Mouse (Mus musculus) duodenum, adult 2 months (tissue): ENCODE measurements around the gene Gm8108. TPM values are rescaled to one million over a fixed set of nuclear protein-coding genes. Genes with fewer than 3 reads are reported as not detected.

ENCODE experiments used
- polyA plus RNA-seq: library from polyadenylated mRNA; depleted of rRNA; stranded (reverse); fragments of >200 nt; gene quantifications from 2 replicates; pipeline ENCODE4 v1.2.3, GENCODE M21; 2012; ENCODE audit warnings: low replicate concordance; rRNA removed

Gene Gm8108
- not detected in 2 replicates for polyA plus RNA-seq

DNA sequence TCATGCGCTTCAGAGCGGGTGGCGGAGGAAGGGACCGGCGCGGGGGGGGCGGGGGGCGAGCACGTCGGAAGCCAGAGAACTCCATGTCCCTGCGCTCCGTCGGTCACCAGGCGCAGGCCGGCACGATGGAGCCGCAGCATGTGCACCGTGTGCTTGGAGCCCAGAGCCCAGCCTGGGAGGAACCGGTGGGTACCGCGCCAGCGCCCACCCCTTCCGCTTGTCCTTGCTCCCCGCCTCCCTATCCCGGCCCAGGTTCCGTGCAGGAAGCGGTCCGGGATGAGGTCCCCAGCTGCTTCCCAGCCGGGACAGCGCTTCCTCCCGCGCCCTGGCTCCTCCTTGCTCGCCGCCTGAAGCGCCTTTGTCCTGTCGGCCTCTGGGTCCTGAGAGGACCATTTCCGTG is at the start of gene Gm8108:
Gene Gm8108 (plus strand): TSS at position 101 of the 400 bp plus-strand sequence.

DNA sequence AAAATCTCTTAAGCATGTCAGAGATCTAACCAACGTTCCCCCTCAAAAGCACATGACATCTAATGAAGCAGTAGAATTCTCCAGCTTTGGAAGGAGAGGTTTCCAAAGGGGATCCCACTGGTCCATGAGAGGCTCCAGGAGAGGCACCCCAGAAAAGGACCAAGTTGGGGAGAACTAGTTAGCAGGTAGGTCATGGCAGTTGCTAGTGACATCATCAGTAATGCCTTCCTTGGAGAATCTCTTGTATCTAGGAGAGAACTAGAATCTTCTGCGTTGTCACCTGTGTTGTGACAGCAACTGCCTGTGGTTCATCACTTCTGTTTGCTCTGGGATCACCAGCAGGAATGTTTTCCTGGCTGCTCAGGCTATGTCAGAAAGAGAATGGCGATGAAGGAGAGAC is 26.5 kb upstream of the Gm8108 start, which contains the start of gene Gm3115:
Gene Gm3115 (plus strand): TSS at position 301 of the 400 bp plus-strand sequence.

DNA sequence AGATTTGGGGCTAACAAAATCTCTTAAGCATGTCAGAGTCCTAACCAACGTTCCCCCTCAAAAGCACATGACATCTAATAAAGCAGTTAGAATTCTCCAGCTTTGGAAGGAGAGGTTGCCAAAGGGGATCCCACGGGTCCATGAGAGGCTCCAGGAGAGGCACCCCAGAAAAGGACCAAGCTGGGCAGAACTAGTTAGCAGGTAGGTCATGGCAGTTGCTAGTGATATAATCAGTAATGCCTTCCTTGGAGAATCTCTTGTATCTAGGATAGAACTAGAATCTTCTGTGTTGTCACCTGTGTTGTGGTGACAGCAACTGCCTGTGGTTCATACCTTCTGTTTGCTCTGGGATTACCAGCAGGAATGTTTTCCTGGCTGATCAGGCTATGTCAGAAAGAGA is 54.4 kb downstream of the Gm8108 start, which contains the start of gene Gm3127:
Gene Gm3127 (plus strand): TSS at position 301 of the 400 bp plus-strand sequence.

Other genes starting within 250 kb of the Gm8108 start
- not detected in 2 replicates for gene Gm2916, start 226.4 kb upstream of the Gm8108 start, polyA plus RNA-seq
- not detected in 2 replicates for gene Gm3029, start 178.8 kb upstream of the Gm8108 start, polyA plus RNA-seq
- not detected in 2 replicates for gene Gm3095, start 147.0 kb upstream of the Gm8108 start, polyA plus RNA-seq
- not detected in 2 replicates for gene Gm3099, start 112.1 kb upstream of the Gm8108 start, polyA plus RNA-seq
- not detected in 2 replicates for gene Gm5796, start 86.6 kb upstream of the Gm8108 start, polyA plus RNA-seq
- gene Gm3115, start 26.4 kb upstream of the Gm8108 start, polyA plus RNA-seq, result not detected in 2 replicates
- gene Gm3127, start 54.5 kb downstream of the Gm8108 start, polyA plus RNA-seq, result not detected in 2 replicates
- gene Gm2974, start 72.0 kb downstream of the Gm8108 start, polyA plus RNA-seq, result not detected in 2 replicates
- not detected in 2 replicates for gene Gm3138, start 139.1 kb downstream of the Gm8108 start, polyA plus RNA-seq
- gene Gm3149, start 206.8 kb downstream of the Gm8108 start, polyA plus RNA-seq, result not detected in 2 replicates
- gene 2610042L04Rik, start 224.2 kb downstream of the Gm8108 start, polyA plus RNA-seq, result not detected in 2 replicates